Mouse (Mus musculus) ES-E14 (cell line): ENCODE results near the gene Dld. TPM values are rescaled to one million over a fixed set of nuclear protein-coding genes. Genes with fewer than 3 reads are reported as not detected.

ENCODE experiments used
- DNase-seq: peaks from one replicate; pipeline ENCODE4 v3.0.0-alpha.2; 2013; ENCODE audit warnings: low read depth, low spot score
- H3K27ac ChIP-seq: 2 replicates; pipeline ENCODE4 v1.5.1; 2012; ENCODE audit warnings: low read depth, mild to moderate bottlenecking, low read length, moderate library complexity, mixed read lengths; ENCODE audit not compliant: poor library complexity, insufficient read depth, severe bottlenecking
- H3K36me3 ChIP-seq: 2 replicates; pipeline ENCODE4 v1.6.1; 2012; ENCODE audit warnings: mild to moderate bottlenecking, low read length, moderate library complexity, mixed read lengths; ENCODE audit not compliant: control insufficient read depth, poor library complexity, insufficient read depth, severe bottlenecking
- H3K4me1 ChIP-seq, 2 experiments: fragments of 150-350 bp in 1 of 2; sonication (generic) in 1 of 2; 2 replicates each; pipeline ENCODE4 v1.6.1; 2012; ENCODE audit warnings: low read length in 2 of 2, mild to moderate bottlenecking in 1 of 2, mixed read lengths in 1 of 2; ENCODE audit not compliant: control insufficient read depth in 2 of 2, insufficient read depth in 2 of 2, poor library complexity in 1 of 2
- H3K4me3 ChIP-seq, 2 experiments: fragments of 150-350 bp in 1 of 2; sonication (generic) in 1 of 2; 2 replicates each; pipeline ENCODE4 v1.5.1; 2012; ENCODE audit warnings: low read length in 2 of 2, low read depth in 1 of 2, mild to moderate bottlenecking in 1 of 2, mixed read lengths in 1 of 2; ENCODE audit not compliant: insufficient read depth in 1 of 2, poor library complexity in 1 of 2, severe bottlenecking in 1 of 2
- H3K9ac ChIP-seq: 2 replicates; pipeline ENCODE4 v1.6.1; 2012; ENCODE audit warnings: low read depth, mild to moderate bottlenecking, low read length, mixed read lengths; ENCODE audit not compliant: poor library complexity, insufficient read depth, severe bottlenecking
- H3K9me3 ChIP-seq: fragments of 150-350 bp; sonication (generic); 2 replicates; pipeline ENCODE4 v1.6.1; 2012; ENCODE audit warnings: low read depth, mild to moderate bottlenecking, low read length; ENCODE audit not compliant: control insufficient read depth, insufficient read depth
- CHD2 ChIP-seq: IDR thresholded peaks from 2 replicates; pipeline ENCODE4 v1.6.1; 2014; ENCODE audit warnings: mild to moderate bottlenecking, low read depth, low read length, inconsistent platforms
- HCFC1 ChIP-seq: IDR thresholded peaks from 2 replicates; pipeline ENCODE4 v1.6.1; 2012; ENCODE audit warnings: low read length, inconsistent platforms, borderline replicate concordance; ENCODE audit not compliant: insufficient read depth
- MAFK ChIP-seq: IDR thresholded peaks from 2 replicates; pipeline ENCODE4 v1.6.1; 2014; ENCODE audit warnings: mild to moderate bottlenecking, low read depth, low read length, inconsistent platforms; ENCODE audit not compliant: insufficient read depth
- ZC3H11A ChIP-seq: IDR thresholded peaks from 2 replicates; pipeline ENCODE4 v1.6.1; 2012; ENCODE audit warnings: low read depth, mild to moderate bottlenecking, inconsistent platforms, low read length, borderline replicate concordance
- ZNF384 ChIP-seq: IDR thresholded peaks from 2 replicates; pipeline ENCODE4 v1.6.1; 2012; ENCODE audit warnings: low read depth, low read length, inconsistent platforms
- in situ Hi-C, 2 experiments: fragments of 600-800 bp; cut with MboI; formaldehyde crosslinking; loops; one replicate each; pipeline ENCODE4 v1.15.1; 2025; ENCODE audit warnings: low sequenced_read_pairs in 2 of 2, inconsistent platforms in 1 of 2; ENCODE audit not compliant: unreplicated experiment in 2 of 2
- total RNA-seq: library from RNA; depleted of rRNA; stranded (reverse); fragments of 300-350 nt; gene quantifications from 2 replicates; pipeline ENCODE4 v1.2.3, GENCODE M21; 2012

The Dld gene
- total RNA-seq, 1 experiment: 62.8 TPM

DNA sequence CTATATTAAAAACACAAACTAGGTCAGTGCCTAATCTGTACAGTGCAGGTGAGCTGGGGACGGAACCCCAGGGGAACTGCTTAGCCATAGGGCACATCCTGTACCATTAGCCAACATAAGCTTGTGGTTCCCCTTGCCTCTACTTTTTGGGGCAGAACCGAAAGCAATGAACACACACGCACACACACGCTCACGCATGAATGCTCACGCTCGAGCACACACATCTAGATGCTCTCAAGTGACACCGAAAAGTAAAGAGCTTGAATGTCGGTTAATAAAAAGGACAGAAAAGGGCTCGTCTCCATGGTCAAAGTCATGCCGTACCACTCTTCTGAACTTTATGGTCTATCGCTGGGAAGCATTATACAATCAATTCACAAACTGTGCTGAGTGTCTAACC lies 40.4 kb upstream of the Dld start:
- Histone ChIP-seq H3K4me3 (no peak overlapping the region), H3K4me1 (no peaks in the 10 kb centered on the region), H3K36me3 (no peaks in the 10 kb centered on the region), H3K9me3 (no peaks in the 10 kb centered on the region), H3K9ac (no peak overlapping the region), H3K27ac (no peak overlapping the region)
- TF ChIP-seq ZC3H11A: no peak
- no peak for TF ChIP-seq CHD2
- TF ChIP-seq MAFK: no peak
- TF ChIP-seq ZNF384: no peak
- TF ChIP-seq HCFC1: no peak
- in situ Hi-C loops: no loop called here
- DNase-seq: no peak

- H3K4me1 ChIP-seq: no peaks in the 10 kb centered on the region
- H3K36me3 ChIP-seq: no peaks in the 10 kb centered on the region
- H3K4me3 ChIP-seq: no peak within 1 kb of the TSS
- no peak within 1 kb of the TSS for H3K9ac ChIP-seq
- H3K27ac ChIP-seq: no peak within 1 kb of the TSS
- no peak for DNase-seq
- H3K9me3 ChIP-seq: no peaks in the 10 kb centered on the region
- TF ChIP-seq HCFC1 (no peak), ZNF384 (no peak), ZC3H11A (no peak), CHD2 (no peak), MAFK (no peak)
- in situ Hi-C loops: no loop called here
These were observed 39.3 kb upstream of the Dld start, which contains the start of gene Slc26a3 for GRCm38 (mm10) chr12:31390571-31390970. Slc26a3 (plus strand) TSS chr12:31390871.

DNA sequence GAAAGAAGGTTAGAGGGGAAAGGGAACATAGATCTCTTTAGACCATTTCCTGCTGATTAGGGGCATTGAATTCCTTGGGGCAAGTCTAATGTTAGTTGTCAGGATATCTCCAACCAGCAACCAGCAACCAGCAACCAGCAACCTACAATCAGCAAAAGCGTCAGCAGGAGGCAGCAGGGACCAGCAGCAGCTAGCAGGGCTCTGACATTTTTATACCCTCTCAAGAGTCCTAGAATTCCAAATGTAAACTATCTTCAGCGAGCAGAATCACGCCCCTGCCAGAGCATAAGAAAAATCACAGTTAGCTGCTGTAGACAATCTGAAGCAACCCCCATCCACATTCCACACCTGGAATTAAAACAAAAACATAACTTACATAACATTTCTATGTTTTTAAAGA lies 36.0 kb upstream of the Dld start:
- DNase-seq: no peak
- in situ Hi-C loops: no loop called here

DNA sequence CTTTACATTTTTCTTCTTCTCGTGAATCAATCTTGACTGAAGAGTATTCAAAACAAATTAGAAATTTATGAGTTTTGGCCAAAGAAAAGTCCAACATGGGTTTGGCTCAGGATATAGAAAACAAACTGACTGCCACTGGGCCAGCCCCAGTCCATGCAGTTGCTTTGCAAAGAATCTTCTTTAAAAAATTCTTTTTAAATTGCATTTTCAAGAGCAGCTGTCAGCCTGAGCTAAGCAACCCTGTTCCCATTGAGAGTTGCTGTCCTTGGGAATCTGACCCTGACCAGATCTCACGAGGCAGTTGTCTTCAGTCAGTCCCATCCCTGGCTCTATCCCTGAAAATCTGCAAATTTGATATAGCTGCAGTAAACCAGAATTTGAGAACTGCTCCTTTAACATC lies 31.2 kb upstream of the Dld start:
- Histone ChIP-seq H3K4me1 (no peaks in the 10 kb centered on the region), H3K9me3 (no peaks in the 10 kb centered on the region), H3K9ac (no peak overlapping the region), H3K27ac (no peak overlapping the region), H3K4me3 (no peak overlapping the region), H3K36me3 (no peaks in the 10 kb centered on the region)
- DNase-seq: no peak
- TF ChIP-seq ZC3H11A: no peak
- no peak for TF ChIP-seq ZNF384
- TF ChIP-seq HCFC1: no peak
- TF ChIP-seq CHD2: no peak
- no peak for TF ChIP-seq MAFK
- in situ Hi-C loops: no loop called here

More for the DNA sequence above, 36.0 kb upstream of the Dld start:
- no peak overlapping the region for H3K9ac ChIP-seq
- no peak for TF ChIP-seq ZNF384
- TF ChIP-seq MAFK: no peak
- TF ChIP-seq CHD2: no peak
- TF ChIP-seq ZC3H11A: no peak
- no peak for TF ChIP-seq HCFC1
- H3K27ac ChIP-seq: no peak overlapping the region
- no peaks in the 10 kb centered on the region for H3K36me3 ChIP-seq
- no peaks in the 10 kb centered on the region for H3K4me1 ChIP-seq
- no peak overlapping the region for H3K4me3 ChIP-seq
- H3K9me3 ChIP-seq: no peaks in the 10 kb centered on the region

- Histone ChIP-seq H3K4me1 (peaks cover 0 to 5% of the 10 kb centered on the region in 2 experiments; a peak in 1 of 4 replicates), H3K4me3 (no peak overlapping the region), H3K9ac (no peak overlapping the region), H3K9me3 (no peaks in the 10 kb centered on the region), H3K36me3 (no peaks in the 10 kb centered on the region), H3K27ac (no peak overlapping the region)
- in situ Hi-C loops: no loop called here
- TF ChIP-seq MAFK (no peak), CHD2 (no peak), HCFC1 (no peak), ZNF384 (no peak), ZC3H11A (no peak)
- DNase-seq: no peak
These were observed 29.6 kb upstream of the Dld start for GRCm38 (mm10) chr12:31380878-31381277.
